Mouse (Mus musculus) intestine, embryonic 16.5 days (tissue): ENCODE results near the gene Abr. TPM values are rescaled to one million over a fixed set of nuclear protein-coding genes. Genes with fewer than 3 reads are reported as not detected.

Experiments
- ATAC-seq: fragments of 200-750 bp; cut with Nextera tagmentation; 2 replicates; pipeline ENCODE4 v1.8.0; 2017; ENCODE audit warnings: moderate TSS enrichment, moderate library complexity
- H3K27ac ChIP-seq: fragments of 300-500 bp; sonication (generic); 2 replicates; pipeline ENCODE4 v1.5.1; 2014; ENCODE audit warnings: mild to moderate bottlenecking, low read length
- H3K27me3 ChIP-seq: fragments of 300-500 bp; sonication (generic); replicated peaks from 2 replicates; pipeline ENCODE4 v1.6.1; 2014; ENCODE audit warnings: low read length, control low read depth, mixed read lengths; ENCODE audit not compliant: control insufficient read depth, insufficient read depth
- H3K36me3 ChIP-seq: fragments of 300-500 bp; sonication (generic); 2 replicates; pipeline ENCODE4 v1.6.1; 2014; ENCODE audit warnings: low read length, control low read depth; ENCODE audit not compliant: control insufficient read depth, insufficient read depth
- H3K4me1 ChIP-seq: fragments of 300-500 bp; sonication (generic); 2 replicates; pipeline ENCODE4 v1.6.1; 2014; ENCODE audit warnings: low read length, control low read depth, mixed read lengths; ENCODE audit not compliant: control insufficient read depth, insufficient read depth
- H3K4me2 ChIP-seq: fragments of 300-500 bp; sonication (generic); 2 replicates; pipeline ENCODE4 v1.6.1; 2014; ENCODE audit warnings: low read depth, low read length, control low read depth
- H3K4me3 ChIP-seq: fragments of 300-500 bp; sonication (generic); 2 replicates; pipeline ENCODE4 v1.5.1; 2014; ENCODE audit warnings: mild to moderate bottlenecking, low read length
- H3K9ac ChIP-seq: fragments of 300-500 bp; sonication (generic); 2 replicates; pipeline ENCODE4 v1.6.1; 2014; ENCODE audit warnings: low read depth, low read length
- H3K9me3 ChIP-seq: fragments of 300-500 bp; sonication (generic); 2 replicates; pipeline ENCODE4 v1.6.1; 2016; ENCODE audit warnings: low read length, control low read depth; ENCODE audit not compliant: control insufficient read depth
- WGBS: fragments of 180-500 bp; shearing (Covaris S2); extraction: QIAGEN DNeasy Blood & Tissue Kit; methylation state at CpG from one replicate; pipeline ENCODE4 v1.1.7; 2014; 5-methylcytosine and 5-hydroxymethylcytosine counted together
- polyA plus RNA-seq: library from polyadenylated mRNA; unstranded; fragments of >200 nt; fragmentation: Nextera tagmentation; extraction: Ambion mirVana; gene quantifications from 2 replicates; pipeline ENCODE4 v1.2.1, GENCODE M21; 2015

Gene Abr
- polyA plus RNA-seq, 1 experiment from 2014 or later = 29.5 TPM

DNA sequence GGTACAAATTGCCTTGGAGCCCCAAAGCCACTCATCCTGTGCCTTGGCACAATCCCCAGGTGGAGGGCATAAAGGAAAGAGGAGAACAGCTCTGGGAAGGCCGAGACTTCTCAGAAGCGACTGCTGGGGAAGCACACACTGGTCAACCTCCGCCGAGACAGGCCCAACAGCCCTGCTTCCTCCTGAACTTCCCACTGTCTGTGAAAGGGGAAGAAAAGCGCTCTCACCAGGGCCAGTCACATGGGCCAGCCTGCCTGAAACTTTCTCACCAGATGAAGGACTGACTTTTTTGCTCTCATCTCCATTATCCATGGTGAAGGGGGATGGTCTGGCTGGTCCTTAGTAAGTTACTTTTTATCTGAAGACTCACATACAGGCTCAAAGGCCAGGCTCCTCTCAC, 139.9 kb downstream of the Abr start:
- Histone ChIP-seq H3K27me3 (no peaks in the 10 kb centered on the region), H3K4me1 (peaks cover 57% of the 10 kb centered on the region), H3K9me3 (no peaks in the 10 kb centered on the region), H3K9ac (peak overlapping the region; percentile 44; the same call in 1 of the 2 replicates), H3K27ac (peak overlapping the region; percentile 98), H3K4me3 (no peak overlapping the region), H3K36me3 (0 out of 2 replicates have a peak, but pooled peaks cover 6% of the 10 kb centered on the region), H3K4me2 (peak overlapping the region; percentile 37; the same call in 1 of the 2 replicates)
- ATAC-seq = no peak
- 65% methylated on average over 5 of the region's 5 CpGs for WGBS

DNA sequence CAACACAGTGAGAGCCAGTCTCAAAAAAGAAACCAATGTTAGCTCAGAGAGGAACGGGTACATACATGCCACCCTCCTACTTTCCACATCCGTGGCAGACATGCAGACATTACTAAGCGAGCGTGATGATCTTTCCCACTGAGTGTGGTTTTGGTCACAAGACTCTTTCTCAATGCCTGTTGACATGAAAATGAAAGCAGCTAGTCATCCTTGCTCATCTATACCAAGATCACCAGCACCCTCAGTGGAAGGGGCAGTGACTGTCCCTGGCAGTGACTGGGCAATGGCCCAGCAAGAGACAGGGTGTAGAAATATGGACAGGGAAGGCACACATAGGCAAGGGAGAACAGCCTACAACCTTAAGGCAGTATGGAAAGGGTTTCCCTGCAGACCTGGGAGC, 142.4 kb downstream of the Abr start:
- no peak for ATAC-seq
- Histone ChIP-seq H3K4me3 (no peak overlapping the region), H3K4me2 (no peak overlapping the region), H3K36me3 (0 out of 2 replicates have a peak, but pooled peaks cover 3% of the 10 kb centered on the region), H3K9me3 (no peaks in the 10 kb centered on the region), H3K27me3 (no peaks in the 10 kb centered on the region), H3K4me1 (peaks cover 55% of the 10 kb centered on the region), H3K27ac (peak overlapping the region; percentile 33; the same call in 1 of the 2 replicates), H3K9ac (no peak overlapping the region)
- 96% methylated on average over 4 of the region's 4 CpGs for WGBS

DNA sequence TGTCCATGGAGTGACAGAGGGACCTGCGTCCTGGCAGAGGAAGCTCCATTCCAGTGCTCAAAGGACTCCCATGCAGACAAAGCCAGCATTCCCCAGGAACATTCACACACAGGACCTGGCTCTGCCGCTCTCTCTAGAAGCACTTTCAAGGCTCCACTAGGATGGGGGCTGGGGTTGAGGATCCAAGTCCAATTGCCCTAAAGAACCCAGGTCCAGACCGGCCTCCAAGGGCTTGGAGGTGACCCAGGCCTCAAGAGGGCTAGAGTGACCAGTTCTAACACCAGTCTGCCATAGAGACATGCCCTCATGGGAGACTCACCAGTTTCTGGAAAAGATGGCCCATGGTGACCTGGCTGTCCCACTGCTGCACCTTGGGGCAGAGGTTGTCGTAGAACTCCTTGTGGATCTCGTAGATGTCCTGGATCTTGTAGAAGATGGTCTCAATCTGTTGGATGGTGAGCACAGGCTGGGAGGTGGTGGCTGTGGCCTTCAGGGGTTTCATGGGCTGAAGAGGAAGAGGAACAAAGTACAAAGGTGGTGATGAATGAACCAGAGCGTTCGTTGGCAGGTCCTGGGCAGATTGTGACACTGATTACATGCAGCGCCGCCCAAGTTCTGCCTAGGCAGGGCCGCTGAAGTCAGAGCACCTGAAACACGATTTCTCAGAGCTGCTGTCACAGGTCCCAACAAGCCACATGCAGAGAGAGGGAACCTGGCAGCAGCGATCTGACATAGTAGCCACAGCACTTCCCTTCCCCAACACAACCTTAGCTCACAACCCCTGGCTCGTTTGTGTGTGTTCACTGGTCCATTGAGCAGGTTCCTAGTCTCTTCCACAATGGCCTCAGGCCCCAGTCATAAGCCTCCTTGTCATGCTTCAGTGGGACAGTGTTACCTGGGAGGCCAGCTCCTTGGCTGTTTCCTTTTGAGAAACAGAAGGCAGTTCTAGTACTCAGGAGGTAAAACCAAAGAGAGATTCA, 143.1 kb downstream of the Abr start:
- no peaks in the 10 kb centered on the region for H3K27me3 ChIP-seq
- no peak overlapping the region for H3K4me2 ChIP-seq
- H3K36me3 ChIP-seq = 0 out of 2 replicates have a peak, but pooled peaks cover 3% of the 10 kb centered on the region
- no peaks in the 10 kb centered on the region for H3K9me3 ChIP-seq
- H3K4me1 ChIP-seq = peaks cover 55% of the 10 kb centered on the region
- no peak overlapping the region for H3K4me3 ChIP-seq
- ATAC-seq = no peak
- no peak overlapping the region for H3K9ac ChIP-seq
- H3K27ac ChIP-seq = peak overlapping the region; percentile 33; the same call in 1 of the 2 replicates
- WGBS = 84% methylated on average over 13 of the region's 13 CpGs

DNA sequence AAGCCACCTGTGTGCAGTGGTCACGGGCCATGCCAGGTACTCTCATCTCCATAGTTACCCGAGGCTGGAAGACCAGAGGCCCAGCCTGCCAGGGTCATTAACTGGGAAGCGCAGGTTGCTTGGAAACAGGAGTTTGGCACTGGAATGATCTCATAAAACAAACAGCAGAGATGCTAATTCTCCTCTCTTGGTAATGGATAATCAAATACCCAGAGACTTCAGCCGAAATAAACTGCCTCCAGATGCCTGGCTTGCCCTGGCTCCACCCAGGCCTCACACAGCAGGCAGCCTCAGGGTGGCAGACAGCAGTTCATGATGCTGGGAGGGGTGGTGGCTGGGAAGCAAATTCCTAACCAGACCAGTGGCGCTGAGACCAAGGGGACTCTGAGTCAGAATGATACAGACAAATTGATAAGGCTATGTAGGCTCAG, 145.0 kb downstream of the Abr start:
- H3K36me3 ChIP-seq = 0 out of 2 replicates have a peak, but pooled peaks cover 3% of the 10 kb centered on the region
- no peaks in the 10 kb centered on the region for H3K9me3 ChIP-seq
- peak; percentile 78 for ATAC-seq
- no peaks in the 10 kb centered on the region for H3K27me3 ChIP-seq
- no peak overlapping the region for H3K9ac ChIP-seq
- H3K4me3 ChIP-seq = no peak overlapping the region
- 31% methylated on average over 5 of the region's 5 CpGs for WGBS
- peaks cover 42% of the 10 kb centered on the region for H3K4me1 ChIP-seq
- H3K27ac ChIP-seq = peak overlapping the region; percentile 88
- 0 out of 2 replicates have a peak overlapping the region, but pooled peaks have one; percentile 13 for H3K4me2 ChIP-seq

DNA sequence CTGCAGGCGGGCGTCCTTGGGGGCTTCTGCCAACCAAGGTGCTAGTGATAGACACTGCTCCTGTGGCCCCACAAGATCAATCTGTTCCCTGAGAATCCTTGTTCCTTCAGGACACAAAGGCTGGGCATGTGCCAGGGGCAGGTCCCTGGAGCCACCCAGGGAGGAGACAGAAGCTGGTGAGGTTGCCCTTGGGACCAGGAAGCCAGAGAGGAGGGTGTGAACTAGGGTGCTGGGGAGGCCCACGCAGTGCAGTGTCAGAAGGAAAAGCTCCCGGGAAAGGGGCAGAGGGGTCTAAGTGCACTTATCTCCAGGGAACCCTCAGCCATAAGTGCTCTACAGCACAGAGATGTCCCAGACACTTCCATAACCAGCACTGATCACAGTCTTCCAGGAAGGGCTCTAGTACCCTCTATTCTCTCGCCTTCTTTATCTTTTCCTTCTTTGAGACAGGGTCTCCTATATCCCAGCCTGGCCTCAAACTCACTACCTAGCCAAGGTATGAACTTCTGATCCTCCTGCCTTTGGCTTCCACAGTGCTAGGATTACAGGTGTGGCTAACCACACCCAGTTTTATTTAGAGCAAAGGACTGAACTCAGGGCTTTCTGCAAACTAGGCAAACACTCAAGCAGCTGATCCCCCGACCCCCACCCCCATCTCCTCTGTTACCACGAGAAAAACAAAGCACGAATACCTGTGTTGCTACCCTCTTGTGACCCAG, 145.6 kb downstream of the Abr start:
- Histone ChIP-seq H3K4me1 (peaks cover 39% of the 10 kb centered on the region), H3K27me3 (no peaks in the 10 kb centered on the region), H3K9me3 (no peaks in the 10 kb centered on the region), H3K27ac (peak overlapping the region; percentile 88), H3K36me3 (peaks cover 6% of the 10 kb centered on the region; the same call in 1 of the 2 replicates), H3K9ac (no peak overlapping the region), H3K4me3 (no peak overlapping the region), H3K4me2 (0 out of 2 replicates have a peak overlapping the region, but pooled peaks have one; percentile 13)
- 46% methylated on average over 8 of the region's 8 CpGs for WGBS
- peak; percentile 82 for ATAC-seq

DNA sequence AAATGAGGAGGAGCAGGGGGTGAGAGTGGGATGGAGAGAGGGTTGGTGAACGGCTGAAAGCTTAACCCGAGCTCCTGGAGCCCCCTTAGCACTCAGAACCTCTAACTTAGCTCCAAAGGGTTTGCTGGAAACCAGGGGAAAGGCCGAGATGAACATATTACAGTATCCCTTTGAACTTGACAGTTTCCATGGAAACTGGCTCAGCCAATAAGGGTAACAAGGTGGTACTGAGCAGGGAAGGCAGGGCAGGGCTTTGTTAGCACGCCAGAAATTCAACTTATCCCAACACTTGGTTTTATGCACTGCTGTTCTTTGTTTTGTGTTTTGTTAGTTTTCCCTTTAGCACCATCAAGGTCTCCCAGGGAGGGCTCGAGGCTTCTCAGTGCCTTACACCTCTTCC, 149.5 kb downstream of the Abr start:
- Histone ChIP-seq H3K4me2 (no peak overlapping the region), H3K36me3 (peaks cover 2% of the 10 kb centered on the region; the same call in 1 of the 2 replicates), H3K27me3 (no peaks in the 10 kb centered on the region), H3K4me1 (peaks cover 39% of the 10 kb centered on the region), H3K27ac (no peak overlapping the region), H3K9me3 (no peaks in the 10 kb centered on the region), H3K4me3 (no peak overlapping the region), H3K9ac (no peak overlapping the region)
- 42% methylated on average over 5 of the region's 5 CpGs for WGBS
- ATAC-seq = no peak

DNA sequence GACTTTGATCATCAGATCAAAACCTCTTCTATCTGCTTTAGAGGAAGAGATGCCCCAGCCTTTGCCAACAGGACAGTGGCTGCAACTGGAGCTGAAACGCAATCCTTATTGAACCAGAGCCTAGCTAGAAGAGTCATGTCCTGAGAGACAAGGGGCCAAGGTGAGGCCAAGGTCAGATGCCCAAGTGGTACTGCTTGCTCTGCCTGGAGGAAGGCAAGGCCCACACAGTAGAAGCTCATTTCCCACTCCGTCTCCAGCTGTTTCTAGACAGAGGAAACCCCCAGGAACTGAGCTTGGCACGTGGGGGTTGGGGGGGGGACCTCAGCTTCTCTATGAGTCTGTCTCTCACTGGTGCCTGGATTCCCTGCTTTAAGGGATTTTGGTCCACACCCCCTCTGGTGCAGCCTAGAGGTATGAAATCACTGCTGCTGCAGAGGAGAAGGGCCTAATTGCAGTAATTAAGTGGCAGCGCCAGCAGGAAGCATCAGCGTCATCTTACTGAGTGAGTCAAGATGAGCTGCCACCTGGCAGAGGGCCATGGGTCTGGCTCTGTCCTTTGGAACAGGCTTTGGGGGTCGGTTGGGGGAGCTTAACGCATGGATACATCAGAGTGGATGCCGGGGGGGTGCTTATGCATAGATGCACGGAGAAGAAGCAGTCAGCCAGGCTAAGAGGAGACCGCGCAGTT, 152.7 kb downstream of the Abr start:
- no peaks in the 10 kb centered on the region for H3K27me3 ChIP-seq
- ATAC-seq = no peak
- H3K9ac ChIP-seq = no peak overlapping the region
- no peak overlapping the region for H3K4me2 ChIP-seq
- 51% methylated on average over 11 of the region's 11 CpGs for WGBS
- H3K27ac ChIP-seq = 0 out of 2 replicates have a peak overlapping the region, but pooled peaks have one; percentile 24
- H3K4me3 ChIP-seq = no peak overlapping the region
- no peaks in the 10 kb centered on the region for H3K9me3 ChIP-seq
- peaks cover 2% of the 10 kb centered on the region; the same call in 1 of the 2 replicates for H3K36me3 ChIP-seq
- peaks cover 29% of the 10 kb centered on the region for H3K4me1 ChIP-seq

DNA sequence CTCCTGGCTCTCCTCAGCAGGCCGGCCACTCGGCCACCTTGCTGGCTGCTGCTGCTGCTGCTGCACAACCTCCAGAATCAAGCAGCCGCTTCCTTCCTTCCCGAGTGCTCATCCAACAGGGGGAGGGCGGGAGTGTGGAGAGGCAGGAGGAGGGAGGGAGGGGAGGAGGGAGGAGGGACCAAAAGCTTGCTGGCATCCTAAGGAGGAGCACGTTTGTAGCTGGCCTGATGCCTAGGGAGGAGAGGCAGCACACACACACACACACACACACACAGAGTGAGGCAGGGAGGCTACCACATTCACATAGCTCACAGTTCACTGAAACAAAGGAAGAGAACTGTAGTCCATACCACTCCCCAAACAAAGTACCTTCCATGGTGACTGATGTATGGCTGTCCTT, 153.8 kb downstream of the Abr start:
- peak; percentile 57 for ATAC-seq
- peaks cover 26% of the 10 kb centered on the region for H3K4me1 ChIP-seq

More for the DNA sequence above, 153.8 kb downstream of the Abr start:
- WGBS = 25% methylated on average over 5 of the region's 6 CpGs
- Histone ChIP-seq H3K36me3 (peaks cover 2% of the 10 kb centered on the region; the same call in 1 of the 2 replicates), H3K4me3 (no peak overlapping the region), H3K27ac (no peak overlapping the region), H3K9me3 (no peaks in the 10 kb centered on the region), H3K27me3 (no peaks in the 10 kb centered on the region), H3K9ac (no peak overlapping the region), H3K4me2 (no peak overlapping the region)
